Mouse (Mus musculus) erythroblast, embryonic 14.5 days (primary cell): ENCODE results near the gene Nfib.

Experiments used
- GATA1 ChIP-seq: IDR thresholded peaks from 2 replicates; pipeline ENCODE4 v1.6.1; 2012; ENCODE audit warnings: low read length, inconsistent platforms, mixed read lengths
- TAL1 ChIP-seq: IDR thresholded peaks from 3 replicates; pipeline ENCODE4 v1.6.1; 2012; ENCODE audit warnings: low read length, inconsistent platforms, mixed read lengths

GRCm38 (mm10) chr4:82644797-82645196 lies 60.8 kb downstream of the Nfib start:
- TF ChIP-seq GATA1 (no peak), TAL1 (no peak)
